Mouse (Mus musculus) c-Kit-negative CD71-positive TER-119-positive erythroid progenitor cells, embryonic 14.5 days (primary cell): ENCODE data around the gene Cnn1.
"Not testable (repeated sequence)": the region's sequence is repeated elsewhere in the genome, so short reads cannot be mapped to it uniquely, and the experiment has no call there.

Experiments
- DNase-seq: peaks from one replicate; pipeline ENCODE4 v3.0.0-alpha.2; 2013; ENCODE audit warnings: low read depth, low spot score

Cnn1 gene

GRCm38 (mm10) chr9:22075778-22076177 is 23.2 kb upstream of the Cnn1 start:
- DNase-seq, result not testable (repeated sequence)

DNA sequence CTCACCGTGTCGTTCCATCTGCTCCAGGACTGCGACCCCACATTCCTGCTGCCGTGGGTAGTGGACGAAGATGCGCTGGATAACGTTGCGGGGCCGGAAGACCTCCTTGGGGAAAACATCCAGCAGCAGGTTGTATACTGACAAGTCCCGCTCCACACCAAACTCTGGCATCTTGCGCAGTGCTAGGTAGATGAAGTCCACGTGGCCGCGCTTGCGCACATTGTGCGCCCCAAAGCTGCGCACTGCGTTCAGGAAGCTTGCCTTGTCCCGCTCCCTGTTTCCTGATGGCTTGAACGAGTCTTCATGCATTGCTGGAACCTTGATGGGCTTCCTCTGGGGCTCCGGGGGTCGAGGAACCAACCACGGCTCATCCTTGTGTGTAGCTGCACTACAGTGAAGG is 22.8 kb upstream of the Cnn1 start:
- DNase-seq, result no peak

DNA sequence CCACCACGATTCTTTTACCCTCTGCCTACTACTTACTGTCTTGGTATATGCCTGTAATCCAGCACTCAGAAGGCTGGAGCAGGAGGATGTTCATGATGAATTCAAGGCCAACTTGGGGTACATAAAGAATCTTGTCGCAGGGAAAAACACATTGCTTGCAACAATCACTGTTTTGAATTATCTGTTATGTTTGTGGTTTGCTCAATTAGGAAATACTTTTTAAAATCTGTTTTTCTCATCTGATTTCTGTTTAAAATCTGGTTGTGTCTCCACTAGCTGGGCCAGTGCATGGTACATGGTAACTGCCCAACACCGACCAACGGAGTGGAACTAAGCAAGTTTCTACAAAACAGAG is 14.4 kb upstream of the Cnn1 start:
- DNase-seq, result no peak

- peak; percentile 97 for DNase-seq
Measured at GRCm38 (mm10) chr9:22085022-22085834, 13.8 kb upstream of the Cnn1 start, which contains the start of gene Ecsit. Gene Ecsit (minus strand): TSS chr9:22085438.

- DNase-seq, result no peak
Measured at GRCm38 (mm10) chr9:22086012-22086411, 13.0 kb upstream of the Cnn1 start.

GRCm38 (mm10) chr9:22087034-22087618 is 11.9 kb upstream of the Cnn1 start:
- no peak for DNase-seq

DNA sequence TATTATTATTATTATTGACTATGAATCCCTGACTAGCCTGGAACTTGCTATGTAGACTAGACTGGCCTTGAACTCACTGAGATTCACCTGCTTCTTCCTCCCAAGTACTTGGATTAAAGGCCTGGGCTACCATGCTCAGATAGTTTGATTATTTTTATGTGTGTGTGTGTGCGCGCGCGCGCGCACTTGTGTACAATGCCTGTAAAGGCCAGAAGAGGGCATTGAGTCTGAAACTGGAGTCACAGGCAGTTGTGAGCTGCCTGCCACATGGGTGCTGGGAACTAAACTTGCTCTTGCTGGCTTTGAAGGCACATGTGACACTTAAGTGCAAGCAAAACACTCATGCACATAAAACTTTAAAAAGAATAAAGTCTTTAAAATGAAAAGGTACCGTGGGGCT is 9.7 kb upstream of the Cnn1 start:
- no peak for DNase-seq

- no peak for DNase-seq
Measured at GRCm38 (mm10) chr9:22089986-22090385, 9.0 kb upstream of the Cnn1 start.

- DNase-seq, result no peak
Measured at GRCm38 (mm10) chr9:22092746-22093145, 6.3 kb upstream of the Cnn1 start.

- no peak for DNase-seq
Measured at GRCm38 (mm10) chr9:22095854-22096307, 3.1 kb upstream of the Cnn1 start.

DNA sequence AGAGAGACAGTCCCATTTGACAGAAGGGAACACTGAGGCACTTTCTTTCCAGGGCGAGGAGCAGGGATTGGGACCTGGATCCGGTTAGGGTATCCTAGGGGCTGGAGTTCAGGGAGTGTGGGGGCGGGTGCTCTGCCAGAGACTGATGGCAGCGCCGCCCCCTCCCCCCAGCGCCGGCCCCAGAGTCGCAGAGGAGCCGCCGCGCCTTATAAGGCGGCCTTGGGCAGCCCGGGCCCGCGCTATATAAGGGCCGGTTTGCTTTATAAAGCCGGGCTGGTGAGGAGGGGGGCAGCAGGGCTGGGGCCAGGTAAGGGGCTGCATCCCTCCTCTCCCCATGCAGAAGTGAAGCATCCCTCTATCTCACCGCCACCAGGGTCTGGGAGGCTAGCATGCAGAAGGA is 906 bp downstream of the Cnn1 start:
- no peak for DNase-seq

DNA sequence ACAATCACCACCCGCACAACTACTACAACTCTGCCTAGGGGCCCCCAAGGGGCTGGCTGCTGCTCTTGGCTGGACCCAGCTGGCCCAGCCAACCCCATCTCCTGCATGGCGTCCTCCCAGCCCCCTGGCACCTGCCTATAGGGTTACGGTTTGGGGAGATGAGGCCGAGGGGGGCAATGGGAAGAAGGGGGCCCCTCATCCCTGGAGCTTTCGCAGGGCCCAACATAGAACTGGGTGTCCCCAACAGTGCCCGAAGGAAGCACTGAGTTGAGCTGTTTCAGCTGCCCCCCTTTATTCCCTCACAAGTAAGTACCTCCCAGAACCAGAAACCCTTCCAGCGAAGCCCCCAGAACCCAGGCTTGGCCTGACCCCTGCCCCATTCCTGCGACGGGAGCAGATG is 9.2 kb downstream of the Cnn1 start:
- no peak for DNase-seq

- no peak for DNase-seq
Measured at GRCm38 (mm10) chr9:22115635-22116034, 16.6 kb downstream of the Cnn1 start.

DNA sequence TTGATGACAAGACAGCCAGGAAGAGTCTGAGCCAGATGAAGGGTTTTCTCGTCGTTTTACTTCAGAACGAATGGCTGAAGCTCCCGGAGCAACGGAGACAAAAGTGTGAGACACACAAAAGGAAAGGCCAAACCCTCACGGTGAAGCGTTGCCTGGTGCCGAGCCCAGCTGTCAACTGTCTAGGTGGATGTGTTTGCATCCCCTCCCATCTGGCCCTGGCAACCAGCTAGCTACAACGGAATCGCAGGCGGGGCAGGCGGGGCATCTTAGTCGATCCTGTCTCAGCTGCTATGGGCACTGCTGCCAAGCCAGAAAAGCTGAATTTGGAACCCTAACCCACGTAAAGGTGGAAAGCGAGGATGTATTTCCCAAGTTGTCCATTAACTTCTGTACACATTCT is 17.1 kb downstream of the Cnn1 start:
- DNase-seq, result peak; percentile 19

- DNase-seq, result peak; percentile 96
Measured at GRCm38 (mm10) chr9:22116740-22117426, 17.9 kb downstream of the Cnn1 start, which contains the start of gene Elof1. Gene Elof1 (minus strand): TSS chr9:22117172.

GRCm38 (mm10) chr9:22117754-22118456 is 18.9 kb downstream of the Cnn1 start:
- peak; percentile 67 for DNase-seq

- DNase-seq, result no peak
Measured at GRCm38 (mm10) chr9:22119543-22119942, 20.5 kb downstream of the Cnn1 start.

DNA sequence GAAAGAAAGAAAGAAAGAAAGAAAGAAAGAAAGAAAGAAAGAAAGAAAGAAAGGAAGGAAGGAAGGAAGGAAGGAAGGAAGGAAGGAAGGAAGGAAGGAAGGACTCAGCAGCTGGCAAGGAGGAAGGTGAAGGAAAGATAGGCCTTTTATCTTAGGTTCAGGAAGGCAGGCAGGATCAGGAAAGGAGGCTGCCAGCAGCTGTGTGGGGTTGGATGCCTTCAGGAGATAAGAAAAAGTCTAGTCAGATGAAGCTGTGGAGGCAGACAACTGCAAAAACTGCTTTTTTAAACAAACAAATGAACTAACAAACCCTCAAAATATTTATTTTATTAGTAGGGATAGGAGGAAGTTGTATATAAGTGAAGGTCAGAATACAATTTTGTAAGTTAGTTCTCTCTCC is 22.5 kb downstream of the Cnn1 start:
- DNase-seq, result no peak

GRCm38 (mm10) chr9:22122005-22122404 is 23.0 kb downstream of the Cnn1 start:
- DNase-seq, result no peak

DNA sequence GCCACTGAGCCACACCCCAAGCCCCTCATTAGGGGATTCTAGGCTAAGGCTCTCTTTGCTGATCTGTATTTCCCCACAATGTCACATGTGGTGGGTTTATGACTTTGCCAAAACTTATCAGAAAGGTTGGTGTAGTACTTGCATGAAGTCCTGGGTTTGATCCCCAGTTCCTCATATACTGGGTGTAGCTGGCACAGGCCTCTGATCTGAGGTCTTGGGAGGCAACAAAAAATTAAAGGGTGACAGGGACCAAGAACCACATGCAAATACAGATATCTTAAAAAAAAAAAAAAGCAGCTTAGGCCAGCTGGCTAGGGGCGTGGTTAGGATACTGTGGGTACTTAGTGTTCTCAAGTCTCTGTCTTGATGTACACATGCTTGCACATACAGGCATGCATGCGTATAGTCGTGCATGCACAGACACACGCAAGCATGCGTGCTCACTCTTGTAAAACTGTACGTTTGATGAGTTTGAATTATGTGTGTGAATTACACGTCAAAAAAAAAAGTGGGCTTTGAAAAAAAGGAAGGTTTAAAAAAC is 24.1 kb downstream of the Cnn1 start:
- DNase-seq, result no peak

DNA sequence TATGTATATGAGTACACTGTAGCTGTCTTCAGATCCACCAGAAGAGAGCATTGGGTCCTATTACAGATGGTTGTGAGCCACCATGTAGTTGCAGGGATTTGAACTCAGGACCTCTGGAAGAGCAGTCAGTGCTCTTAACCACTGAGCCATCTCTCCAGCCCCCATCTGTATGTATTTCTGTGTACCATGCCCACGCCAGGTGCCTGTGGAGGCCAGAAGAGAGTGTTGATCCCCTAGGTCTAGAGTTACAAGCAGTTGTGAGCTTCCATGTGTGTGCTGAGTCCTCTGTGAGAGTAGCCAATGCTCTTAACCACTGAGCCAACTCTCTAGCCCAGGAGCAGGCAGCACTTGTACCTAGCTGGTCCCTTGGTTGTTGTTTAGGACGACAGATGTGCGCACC is 25.2 kb downstream of the Cnn1 start:
- DNase-seq, result no peak
